Mouse (Mus musculus) T-helper 2 cell (primary cell): Measurements from ENCODE around the gene Irs3.

Experiments used
- in situ Hi-C: fragments of 300-600 bp; cut with MboI, MseI; formaldehyde crosslinking; loops from one replicate; pipeline ENCODE4 v1.15.1; 2025; ENCODE audit warnings: high pct_unique_total_duplicates

The Irs3 gene

GRCm38 (mm10) chr5:137627991-137628390 is 17.5 kb downstream of the Irs3 start:
- in situ Hi-C loops, result no loop called here

- in situ Hi-C loops, result loop anchor here (25.0 kb wide), 1 partner anchor 1638 kb away; the partner anchor contains the start of gene Get4
Measured at GRCm38 (mm10) chr5:137623937-137624530, 21.5 kb downstream of the Irs3 start.

- in situ Hi-C loops, result loop anchor here (25.0 kb wide), 1 partner anchor 1647 kb away; the partner anchor contains the start of gene Get4
Measured at GRCm38 (mm10) chr5:137615347-137615746, 30.2 kb downstream of the Irs3 start.

- in situ Hi-C loops, result loop anchor here (25.0 kb wide), 1 partner anchor 1647 kb away; the partner anchor contains the start of gene Get4
Measured at GRCm38 (mm10) chr5:137614921-137615320, 30.6 kb downstream of the Irs3 start.

GRCm38 (mm10) chr5:137613550-137613949 is 32.0 kb downstream of the Irs3 start, which contains the start of gene Pcolce:
Pcolce (minus strand) TSS chr5:137613784.
- in situ Hi-C loops, result loop anchor here (25.0 kb wide), 1 partner anchor 1649 kb away; the partner anchor contains the start of gene Get4

- in situ Hi-C loops, result loop anchor here (25.0 kb wide), 1 partner anchor 1649 kb away; the partner anchor contains the start of gene Get4
Measured at GRCm38 (mm10) chr5:137613076-137613475, 32.4 kb downstream of the Irs3 start.

GRCm38 (mm10) chr5:137611245-137611602 is 34.3 kb downstream of the Irs3 start:
- in situ Hi-C loops, result loop anchor here (25.0 kb wide), 1 partner anchor 1651 kb away; the partner anchor contains the start of gene Get4

- in situ Hi-C loops, result loop anchor here (25.0 kb wide), 1 partner anchor 1652 kb away; the partner anchor contains the start of gene Get4
Measured at GRCm38 (mm10) chr5:137610548-137611244, 34.8 kb downstream of the Irs3 start.

- in situ Hi-C loops, result loop anchor here (25.0 kb wide), 1 partner anchor 1652 kb away; the partner anchor contains the start of gene Get4
Measured at GRCm38 (mm10) chr5:137610056-137610455, 35.5 kb downstream of the Irs3 start.

- in situ Hi-C loops, result loop anchor here (10.0 to 25.0 kb wide), 2 partner anchors 314 to 1653 kb away; partner anchors contain the start of genes Get4 and Ufsp1
Measured at GRCm38 (mm10) chr5:137609292-137609691, 36.2 kb downstream of the Irs3 start.

- in situ Hi-C loops, result loop anchor here (10.0 to 25.0 kb wide), 2 partner anchors 314 to 1654 kb away; partner anchors contain the start of genes Get4 and Ufsp1
Measured at GRCm38 (mm10) chr5:137608654-137609190, 36.8 kb downstream of the Irs3 start.

- in situ Hi-C loops, result loop anchor here (10.0 to 25.0 kb wide), 2 partner anchors 313 to 1654 kb away; partner anchors contain the start of genes Get4 and Ufsp1
Measured at GRCm38 (mm10) chr5:137607860-137608653, 37.5 kb downstream of the Irs3 start.

GRCm38 (mm10) chr5:137601365-137601729 is 44.2 kb downstream of the Irs3 start:
- in situ Hi-C loops, result loop anchor here (5.0 to 25.0 kb wide), 3 partner anchors 41 to 1661 kb away; partner anchors contain the start of genes Get4, Sap25 and Ufsp1

GRCm38 (mm10) chr5:137600619-137601364 is 44.7 kb downstream of the Irs3 start, which contains the start of gene Mospd3:
Mospd3 (minus strand) TSS chr5:137601058.
- in situ Hi-C loops, result loop anchor here (5.0 to 25.0 kb wide), 3 partner anchors 42 to 1662 kb away; partner anchors contain the start of genes Get4, Sap25 and Ufsp1

- in situ Hi-C loops, result loop anchor here (5.0 to 25.0 kb wide), 3 partner anchors 42 to 1662 kb away; partner anchors contain the start of genes Get4, Sap25 and Ufsp1
Measured at GRCm38 (mm10) chr5:137600281-137600618, 45.3 kb downstream of the Irs3 start.

- in situ Hi-C loops, result loop anchor here (5.0 to 10.0 kb wide), 2 partner anchors 67 to 95 kb away; partner anchors contain the start of genes Epo, Gnb2 and Pop7
Measured at GRCm38 (mm10) chr5:137599600-137599999, 45.9 kb downstream of the Irs3 start.

GRCm38 (mm10) chr5:137598100-137598826 is 47.3 kb downstream of the Irs3 start:
- in situ Hi-C loops, result loop anchor here (5.0 to 10.0 kb wide), 2 partner anchors 66 to 93 kb away; partner anchors contain the start of genes Epo, Gnb2 and Pop7

- in situ Hi-C loops, result loop anchor here (5.0 to 10.0 kb wide), 2 partner anchors 65 to 93 kb away; partner anchors contain the start of genes Epo, Gnb2 and Pop7
Measured at GRCm38 (mm10) chr5:137597625-137598024, 47.9 kb downstream of the Irs3 start.
